Mouse (Mus musculus): ENCODE results near the gene Erbin. TPM values are rescaled to one million over a fixed set of nuclear protein-coding genes. Genes with fewer than 3 reads are reported as not detected.

Erbin gene
- polyA plus RNA-seq, 2 experiments = 39.7 to 40.2 TPM

GRCm38 (mm10) chr13:103870786-103871185 lies 49.5 kb downstream of the Erbin start:
- DNase-seq (ENCODE audit: low spot score) (no peak), ATAC-seq (ENCODE audit: low FRiP score, low read depth) (no peak)
- no peak overlapping the region for H3K4me2 ChIP-seq (replicated peaks; ENCODE audit: low read depth, low read length, severe bottlenecking)
- no peak overlapping the region for H3K27ac ChIP-seq (replicated peaks; ENCODE audit: low read depth, low read length)
- WGBS = 88% methylated on average over 3 of the region's 3 CpGs
- peaks cover 21% of the 10 kb centered on the region for H3K36me3 ChIP-seq (ENCODE audit: control insufficient read depth, insufficient read depth, low read length)
- no peak overlapping the region for H3K9ac ChIP-seq (ENCODE audit: low read depth, low read length, severe bottlenecking)
- H3K9me3 ChIP-seq (ENCODE audit: control insufficient read depth, low read length) = no peaks in the 10 kb centered on the region
- TF ChIP-seq POLR2A (IDR thresholded peaks at IDR 0.05; ENCODE audit: borderline replicate concordance, extremely low read depth, insufficient read depth, insufficient read length) = no peak
- H3K4me1 ChIP-seq (ENCODE audit: control insufficient read depth, insufficient read depth, low read length) = no peaks in the 10 kb centered on the region
- H3K27me3 ChIP-seq (ENCODE audit: control insufficient read depth, insufficient read depth, low read length) = no peaks in the 10 kb centered on the region
- no peak overlapping the region for H3K4me3 ChIP-seq (replicated peaks; ENCODE audit: low read length)

GRCm38 (mm10) chr13:103870117-103870516 lies 50.2 kb downstream of the Erbin start:
- Histone ChIP-seq H3K27ac (replicated peaks; ENCODE audit: low read depth, low read length) (no peak overlapping the region), H3K9me3 (ENCODE audit: control insufficient read depth, low read length) (no peaks in the 10 kb centered on the region), H3K4me3 (replicated peaks; ENCODE audit: low read length) (no peak overlapping the region), H3K4me1 (ENCODE audit: control insufficient read depth, insufficient read depth, low read length) (no peaks in the 10 kb centered on the region), H3K27me3 (ENCODE audit: control insufficient read depth, insufficient read depth, low read length) (no peaks in the 10 kb centered on the region), H3K9ac (ENCODE audit: low read depth, low read length, severe bottlenecking) (no peak overlapping the region), H3K4me2 (replicated peaks; ENCODE audit: low read depth, low read length, severe bottlenecking) (no peak overlapping the region), H3K36me3 (ENCODE audit: control insufficient read depth, insufficient read depth, low read length) (peaks cover 22% of the 10 kb centered on the region)
- ATAC-seq (ENCODE audit: low FRiP score, low read depth) (no peak), DNase-seq (ENCODE audit: low spot score) (no peak)
- WGBS = 87% methylated on average over 1 of the region's 1 CpGs
- no peak for TF ChIP-seq POLR2A (IDR thresholded peaks at IDR 0.05; ENCODE audit: borderline replicate concordance, extremely low read depth, insufficient read depth, insufficient read length)

GRCm38 (mm10) chr13:103868875-103869274 lies 51.4 kb downstream of the Erbin start:
- H3K4me2 ChIP-seq (replicated peaks; ENCODE audit: low read depth, low read length, severe bottlenecking) = no peak overlapping the region
- no peaks in the 10 kb centered on the region for H3K9me3 ChIP-seq (ENCODE audit: control insufficient read depth, low read length)
- DNase-seq (ENCODE audit: low spot score) (no peak), ATAC-seq (ENCODE audit: low FRiP score, low read depth) (no peak)
- H3K27ac ChIP-seq (replicated peaks; ENCODE audit: low read depth, low read length) = no peak overlapping the region
- H3K4me3 ChIP-seq (replicated peaks; ENCODE audit: low read length) = no peak overlapping the region
- H3K9ac ChIP-seq (ENCODE audit: low read depth, low read length, severe bottlenecking) = no peak overlapping the region
- H3K27me3 ChIP-seq (ENCODE audit: control insufficient read depth, insufficient read depth, low read length) = no peaks in the 10 kb centered on the region
- no peaks in the 10 kb centered on the region for H3K4me1 ChIP-seq (ENCODE audit: control insufficient read depth, insufficient read depth, low read length)
- WGBS = 38% methylated on average over 1 of the region's 1 CpGs
- TF ChIP-seq POLR2A (IDR thresholded peaks at IDR 0.05; ENCODE audit: borderline replicate concordance, extremely low read depth, insufficient read depth, insufficient read length) = no peak
- H3K36me3 ChIP-seq (ENCODE audit: control insufficient read depth, insufficient read depth, low read length) = peaks cover 21% of the 10 kb centered on the region

- Histone ChIP-seq H3K36me3 (ENCODE audit: control insufficient read depth, insufficient read depth, low read length) (peaks cover 51% of the 10 kb centered on the region), H3K27me3 (ENCODE audit: control insufficient read depth, insufficient read depth, low read length) (no peaks in the 10 kb centered on the region), H3K4me3 (replicated peaks; ENCODE audit: low read length) (no peak overlapping the region), H3K4me1 (ENCODE audit: control insufficient read depth, insufficient read depth, low read length) (no peaks in the 10 kb centered on the region), H3K27ac (replicated peaks; ENCODE audit: low read depth, low read length) (no peak overlapping the region), H3K4me2 (replicated peaks; ENCODE audit: low read depth, low read length, severe bottlenecking) (no peak overlapping the region), H3K9ac (ENCODE audit: low read depth, low read length, severe bottlenecking) (no peak overlapping the region), H3K9me3 (ENCODE audit: control insufficient read depth, low read length) (no peaks in the 10 kb centered on the region)
- ATAC-seq (ENCODE audit: low FRiP score, low read depth) (no peak), DNase-seq (ENCODE audit: low spot score) (no peak)
- WGBS = 92% methylated on average over 4 of the region's 4 CpGs
- TF ChIP-seq POLR2A (IDR thresholded peaks at IDR 0.05; ENCODE audit: borderline replicate concordance, extremely low read depth, insufficient read depth, insufficient read length) = no peak
Measured at GRCm38 (mm10) chr13:103862041-103862440, 58.3 kb downstream of the Erbin start.

GRCm38 (mm10) chr13:103859041-103859440 lies 61.3 kb downstream of the Erbin start:
- Histone ChIP-seq H3K9me3 (ENCODE audit: control insufficient read depth, low read length) (no peaks in the 10 kb centered on the region), H3K4me1 (ENCODE audit: control insufficient read depth, insufficient read depth, low read length) (no peaks in the 10 kb centered on the region), H3K9ac (ENCODE audit: low read depth, low read length, severe bottlenecking) (no peak overlapping the region), H3K27me3 (ENCODE audit: control insufficient read depth, insufficient read depth, low read length) (no peaks in the 10 kb centered on the region), H3K27ac (replicated peaks; ENCODE audit: low read depth, low read length) (no peak overlapping the region), H3K4me2 (replicated peaks; ENCODE audit: low read depth, low read length, severe bottlenecking) (no peak overlapping the region), H3K36me3 (ENCODE audit: control insufficient read depth, insufficient read depth, low read length) (peaks cover 55% of the 10 kb centered on the region), H3K4me3 (replicated peaks; ENCODE audit: low read length) (no peak overlapping the region)
- WGBS = 80% methylated on average over 2 of the region's 2 CpGs
- no peak for TF ChIP-seq POLR2A (IDR thresholded peaks at IDR 0.05; ENCODE audit: borderline replicate concordance, extremely low read depth, insufficient read depth, insufficient read length)
- ATAC-seq (ENCODE audit: low FRiP score, low read depth) = no peak
- DNase-seq (ENCODE audit: low spot score) = no peak

- no peak overlapping the region for H3K4me3 ChIP-seq (replicated peaks; ENCODE audit: low read length)
- H3K9ac ChIP-seq (ENCODE audit: low read depth, low read length, severe bottlenecking) = no peak overlapping the region
- no peaks in the 10 kb centered on the region for H3K27me3 ChIP-seq (ENCODE audit: control insufficient read depth, insufficient read depth, low read length)
- TF ChIP-seq POLR2A (IDR thresholded peaks at IDR 0.05; ENCODE audit: borderline replicate concordance, extremely low read depth, insufficient read depth, insufficient read length) = no peak
- no peaks in the 10 kb centered on the region for H3K9me3 ChIP-seq (ENCODE audit: control insufficient read depth, low read length)
- H3K36me3 ChIP-seq (ENCODE audit: control insufficient read depth, insufficient read depth, low read length) = peaks cover 49% of the 10 kb centered on the region
- no peak overlapping the region for H3K27ac ChIP-seq (replicated peaks; ENCODE audit: low read depth, low read length)
- 94% methylated on average over 2 of the region's 2 CpGs for WGBS
- DNase-seq (ENCODE audit: low spot score) = no peak
- ATAC-seq (ENCODE audit: low FRiP score, low read depth) = no peak
- H3K4me2 ChIP-seq (replicated peaks; ENCODE audit: low read depth, low read length, severe bottlenecking) = no peak overlapping the region
- H3K4me1 ChIP-seq (ENCODE audit: control insufficient read depth, insufficient read depth, low read length) = no peaks in the 10 kb centered on the region
Measured at GRCm38 (mm10) chr13:103847614-103848013, 72.7 kb downstream of the Erbin start.
